9 mouse cellular contexts compared by ENCODE assay signal in genomic region chr10:44887081-44887683, GRCm38 (mm10).
DNase-seq lines count a peak whose midpoint lies in the region; ATAC-seq lines count a peak whose summit lies in the region.
"Had no signal": no experiment of that assay in that cellular context is flagged by ENCODE, and none has a peak within 500 bp of the region (broad histone marks: within the 10 kb centered on the region; RNA-seq: fewer than 3 reads in every experiment).

No protein-coding gene starts in this region.

- no peaks in the 10 kb centered on the region for H3K9me3 ChIP-seq in heart, embryonic 12.5 days (replicated peaks)
- H3K9me3 ChIP-seq in hindbrain, embryonic 12.5 days (replicated peaks), result no peaks in the 10 kb centered on the region
- H3K9me3 ChIP-seq: heart, embryonic 15.5 days had no signal

- 50% methylated on average over 14 of the region's 14 CpGs for WGBS in heart, embryonic 12.5 days
- 33% methylated on average over 14 of the region's 14 CpGs for WGBS in hindbrain, embryonic 12.5 days

- no peak overlapping the region for H3K27ac ChIP-seq in heart, embryonic 12.5 days (ENCODE audit: poor library complexity, severe bottlenecking)
- no peak overlapping the region for H3K27ac ChIP-seq in hindbrain, embryonic 12.5 days
- H3K27ac ChIP-seq: heart, embryonic 15.5 days had no signal

- 0 out of 2 replicates have a peak, but pooled peaks cover 6% of the 10 kb centered on the region for H3K27me3 ChIP-seq in heart, embryonic 12.5 days (replicated peaks)
- H3K27me3 ChIP-seq in hindbrain, embryonic 12.5 days, result no peaks in the 10 kb centered on the region

- peak; percentile 68 for DNase-seq in heart, adult 11 months
- DNase-seq in embryo, embryonic 11 days, result peak; percentile 61
- peak; percentile 21 for DNase-seq in neural tube, embryonic 10.5 days (ENCODE audit: extremely low spot score, low spot score)
- DNase-seq in adrenal gland, postnatal 25 days, result no peak
- no peak for DNase-seq in thymus, postnatal 10 days (ENCODE audit: low spot score in 2 of 2)

- H3K4me1 ChIP-seq in heart, embryonic 12.5 days (replicated peaks), result no peaks in the 10 kb centered on the region
- H3K4me1 ChIP-seq in hindbrain, embryonic 12.5 days, result peaks cover 7% of the 10 kb centered on the region; the same call in 1 of the 2 replicates
- H3K4me1 ChIP-seq: heart, embryonic 15.5 days had no signal

- no peak overlapping the region for H3K4me3 ChIP-seq in heart, embryonic 12.5 days
- no peak overlapping the region for H3K4me3 ChIP-seq in hindbrain, embryonic 12.5 days
- H3K4me3 ChIP-seq: heart, embryonic 15.5 days had no signal

- H3K4me2 ChIP-seq in heart, embryonic 12.5 days, result no peak overlapping the region
- peak overlapping the region; percentile 13; the same call in 1 of the 2 replicates for H3K4me2 ChIP-seq in hindbrain, embryonic 12.5 days (replicated peaks)
- H3K4me2 ChIP-seq: heart, embryonic 15.5 days had no signal

- H3K36me3 ChIP-seq in heart, embryonic 12.5 days, result no peaks in the 10 kb centered on the region
- no peaks in the 10 kb centered on the region for H3K36me3 ChIP-seq in hindbrain, embryonic 12.5 days
- H3K36me3 ChIP-seq: heart, embryonic 15.5 days had no signal

- no peak overlapping the region for H3K9ac ChIP-seq in heart, embryonic 12.5 days
- H3K9ac ChIP-seq in hindbrain, embryonic 12.5 days, result no peak overlapping the region
- H3K9ac ChIP-seq: heart, embryonic 15.5 days had no signal

- ATAC-seq in heart, embryonic 12.5 days (ENCODE audit: insufficient number of reproducible peaks, low FRiP score), result no peak
- peak; percentile 71 for ATAC-seq in hindbrain, embryonic 12.5 days (ENCODE audit: low FRiP score)
- ATAC-seq in frontal cortex, adult (ENCODE audit: low TSS enrichment), result no peak

Comparison
In these comparisons a context has a peak if more than half of its experiments do, and no peak if none do; other contexts are left out.
1. DNase-seq: peak in heart, adult 11 months (single experiment), embryo, embryonic 11 days (single experiment) and neural tube, embryonic 10.5 days (single experiment); none in adrenal gland, postnatal 25 days (single experiment) and thymus, postnatal 10 days (0 of 2).